In the genomic region with DNA sequence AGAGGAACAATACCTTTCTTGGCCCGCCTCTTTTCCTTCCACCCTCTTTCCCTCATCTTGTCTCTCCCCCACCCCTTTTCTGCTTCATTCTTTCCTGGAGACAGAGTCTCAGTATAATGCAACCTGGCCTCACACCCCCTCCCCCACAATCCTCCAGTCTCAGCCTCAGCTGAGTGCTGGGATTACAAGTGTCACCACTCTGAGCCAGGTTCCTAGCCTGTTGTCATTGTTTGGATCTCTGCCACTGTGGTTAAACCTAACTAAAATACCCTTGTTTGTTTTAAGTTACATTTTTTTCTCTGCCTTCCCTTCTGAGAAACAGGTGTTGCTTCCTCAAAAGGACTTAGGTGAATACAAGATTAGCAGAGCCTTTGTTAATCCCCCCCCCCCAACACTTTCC, we compare ENCODE assay signal across 26 mouse cellular contexts. TPM values are rescaled to one million over a fixed set of nuclear protein-coding genes. Genes with fewer than 3 reads are reported as not detected.
"Had no signal": no experiment of that assay in that cellular context is flagged by ENCODE, and none has a peak within 500 bp of the region (broad histone marks: within the 10 kb centered on the region; RNA-seq: fewer than 3 reads in every experiment).

No protein-coding gene starts in this region.

- H3K9ac ChIP-seq: lung, embryonic 14.5 days; neural tube, embryonic 13.5 days; neural tube, embryonic 15.5 days had no signal

- H3K27me3 ChIP-seq: neural tube, embryonic 13.5 days; neural tube, embryonic 15.5 days had no signal

- H3K4me1 ChIP-seq: neural tube, embryonic 13.5 days; neural tube, embryonic 15.5 days had no signal

- H3K27ac ChIP-seq: neural tube, embryonic 13.5 days; neural tube, embryonic 15.5 days had no signal

- H3K36me3 ChIP-seq: neural tube, embryonic 13.5 days; neural tube, embryonic 15.5 days had no signal

- H3K4me2 ChIP-seq: lung, embryonic 14.5 days; midbrain, embryonic 11.5 days; neural tube, embryonic 13.5 days; neural tube, embryonic 15.5 days had no signal

- H3K9me3 ChIP-seq: neural tube, embryonic 13.5 days; neural tube, embryonic 15.5 days had no signal

- DNase-seq: lung, adult 18-20 months; lung, embryonic 14.5 days; lung, postnatal 10 days; lung, postnatal 4 days; retina, postnatal 1 day; right cerebral cortex, adult 18-20 months; right cerebral cortex, postnatal 25 days; right cerebral cortex, postnatal 4 days; spleen, adult 18-20 months; thymus, adult 18-20 months; thymus, postnatal 14 days; thymus, postnatal 36 days had no signal

- ATAC-seq: midbrain, embryonic 16.5 days had no signal

- H3K4me3 ChIP-seq: myocyte; neural tube, embryonic 13.5 days; neural tube, embryonic 15.5 days had no signal

RNA-seq across cellular contexts. Expression of a gene that starts 42.7 kb away (rescaled TPM):
- total RNA-seq: megakaryocyte, adult 5-6 weeks; megakaryocyte-erythroid progenitor cell, adult 5-6 weeks had no signal

RNA-seq across cellular contexts. Expression of a gene that starts 53.9 kb away (rescaled TPM):
- total RNA-seq: megakaryocyte, adult 5-6 weeks; megakaryocyte-erythroid progenitor cell, adult 5-6 weeks had no signal
- polyA plus RNA-seq: liver, embryonic 16.5 days; lung, embryonic 14.5 days; lung, embryonic 16.5 days; midbrain, embryonic 11.5 days; myocyte; neural tube, embryonic 11.5 days; neural tube, embryonic 13.5 days; small intestine, adult 2 months; stomach, embryonic 14.5 days; stomach, embryonic 16.5 days; thymus, postnatal 0 days had no signal

RNA-seq across cellular contexts. Expression of a gene that starts 56.8 kb away (rescaled TPM):
- total RNA-seq: megakaryocyte, adult 5-6 weeks; megakaryocyte-erythroid progenitor cell, adult 5-6 weeks had no signal
- polyA plus RNA-seq: liver, embryonic 16.5 days; myocyte; small intestine, adult 2 months; stomach, embryonic 14.5 days had no signal
